Mouse (Mus musculus): ENCODE results near the gene Olfr279. TPM values are rescaled to one million over a fixed set of nuclear protein-coding genes. Genes with fewer than 3 reads are reported as not detected.

Olfr279 gene
- polyA plus RNA-seq, 1 experiment from 2014 or later, result not detected

Small RNAs within 50 kb of the gene (microRNA-seq; reads per million reads assigned to microRNA genes)
- not detected for gene Mir1291

Other genes with a start within 250 kb of the Olfr279 start
- gene H1fnt, start 235.1 kb upstream of the Olfr279 start, polyA plus RNA-seq (2016; fragmentation: Nextera tagmentation; extraction: Ambion mirVana), result not detected in 2 replicates
- 1.5 and 1.7 TPM in 2 replicates for gene Zfp641, start 196.2 kb upstream of the Olfr279 start, polyA plus RNA-seq (2016; fragmentation: Nextera tagmentation; extraction: Ambion mirVana)
- gene Olfr285, start 175.0 kb upstream of the Olfr279 start, polyA plus RNA-seq (2016; fragmentation: Nextera tagmentation; extraction: Ambion mirVana), result not detected in 2 replicates
- gene Olfr284, start 151.4 kb upstream of the Olfr279 start, polyA plus RNA-seq (2016; fragmentation: Nextera tagmentation; extraction: Ambion mirVana), result not detected in 2 replicates
- not detected in 2 replicates for gene Olfr283, start 111.5 kb upstream of the Olfr279 start, polyA plus RNA-seq (2016; fragmentation: Nextera tagmentation; extraction: Ambion mirVana)
- gene Olfr282, start 61.2 kb upstream of the Olfr279 start, polyA plus RNA-seq (2016; fragmentation: Nextera tagmentation; extraction: Ambion mirVana), result not detected in 2 replicates
- gene Olfr281, start 39.8 kb upstream of the Olfr279 start, polyA plus RNA-seq (2016; fragmentation: Nextera tagmentation; extraction: Ambion mirVana), result not detected in 2 replicates
- not detected in 2 replicates for gene OR5BS1P, start 22.5 kb upstream of the Olfr279 start, polyA plus RNA-seq (2016; fragmentation: Nextera tagmentation; extraction: Ambion mirVana)
- gene Lalba, start 9.7 kb upstream of the Olfr279 start, polyA plus RNA-seq (2016; fragmentation: Nextera tagmentation; extraction: Ambion mirVana), result not detected in 2 replicates
- 95.9 and 99.7 TPM in 2 replicates for gene Kansl2, start 41.9 kb downstream of the Olfr279 start, polyA plus RNA-seq (2016; fragmentation: Nextera tagmentation; extraction: Ambion mirVana)
- gene Ccnt1, start 78.5 kb downstream of the Olfr279 start, polyA plus RNA-seq (2016; fragmentation: Nextera tagmentation; extraction: Ambion mirVana), result 37.9 and 39.5 TPM in 2 replicates
- not detected in 2 replicates for gene 4930415O20Rik, start 78.6 kb downstream of the Olfr279 start, polyA plus RNA-seq (2016; fragmentation: Nextera tagmentation; extraction: Ambion mirVana)
- gene Adcy6, start 117.7 kb downstream of the Olfr279 start, polyA plus RNA-seq (2016; fragmentation: Nextera tagmentation; extraction: Ambion mirVana), result 46.7 and 46.8 TPM in 2 replicates
- 9.5 and 10.3 TPM in 2 replicates for gene Cacnb3, start 138.4 kb downstream of the Olfr279 start, polyA plus RNA-seq (2016; fragmentation: Nextera tagmentation; extraction: Ambion mirVana)
- 15.0 and 16.4 TPM in 2 replicates for gene Ddx23, start 170.5 kb downstream of the Olfr279 start, polyA plus RNA-seq (2016; fragmentation: Nextera tagmentation; extraction: Ambion mirVana)
- gene Rnd1, start 185.1 kb downstream of the Olfr279 start, polyA plus RNA-seq (2016; fragmentation: Nextera tagmentation; extraction: Ambion mirVana), result 0.91 and 1.1 TPM in 2 replicates
- gene Ccdc65, start 215.8 kb downstream of the Olfr279 start, polyA plus RNA-seq (2016; fragmentation: Nextera tagmentation; extraction: Ambion mirVana), result 0.33 and 0.62 TPM in 2 replicates
- 13.2 and 17.8 TPM in 2 replicates for gene Fkbp11, start 235.8 kb downstream of the Olfr279 start, polyA plus RNA-seq (2016; fragmentation: Nextera tagmentation; extraction: Ambion mirVana)